Mouse (Mus musculus) activated CD4-positive, CD25-positive, alpha-beta regulatory T cell, adult 4 months (primary cell): ENCODE data around the gene Olfr452. TPM values are rescaled to one million over a fixed set of nuclear protein-coding genes. Genes with fewer than 3 reads are reported as not detected.

ENCODE experiments used
- ATAC-seq: one replicate; pipeline ENCODE4 v1.8.0; 2017
- polyA plus RNA-seq, 2 experiments: library from polyadenylated mRNA; unstranded; fragments of 100-300 nt; shearing (Covaris generic); gene quantifications; one replicate each; pipeline ENCODE4 v1.2.1; 2017

The Olfr452 gene
- not detected for polyA plus RNA-seq

GRCm38 (mm10) chr6:42784793-42785192 is at the start of gene Olfr452:
Gene Olfr452 (plus strand): TSS chr6:42785093.
- no peak for ATAC-seq

- no peak for ATAC-seq
Measured at GRCm38 (mm10) chr6:42739071-42739470, 45.8 kb upstream of the Olfr452 start, which contains the start of gene Olfr453. Gene Olfr453 (plus strand): TSS chr6:42739371.

- no peak for ATAC-seq
Measured at GRCm38 (mm10) chr6:42742303-42742702, 42.6 kb upstream of the Olfr452 start.

- no peak for ATAC-seq
Measured at GRCm38 (mm10) chr6:42747846-42748245, 37.0 kb upstream of the Olfr452 start.

- no peak for ATAC-seq
Measured at GRCm38 (mm10) chr6:42756104-42756503, 28.8 kb upstream of the Olfr452 start, which contains the start of gene Olfr38. Gene Olfr38 (plus strand): TSS chr6:42756404.

GRCm38 (mm10) chr6:42777066-42777465 is 7.8 kb upstream of the Olfr452 start:
- ATAC-seq: no peak

- no peak for ATAC-seq
Measured at GRCm38 (mm10) chr6:42790247-42790948, 5.5 kb downstream of the Olfr452 start.

- no peak for ATAC-seq
Measured at GRCm38 (mm10) chr6:42790949-42791556, 6.2 kb downstream of the Olfr452 start.

- ATAC-seq: no peak
Measured at GRCm38 (mm10) chr6:42794982-42795381, 10.1 kb downstream of the Olfr452 start.

- no peak for ATAC-seq
Measured at GRCm38 (mm10) chr6:42811639-42812038, 26.7 kb downstream of the Olfr452 start, which contains the start of gene Olfr450. Gene Olfr450 (plus strand): TSS chr6:42811939.

- no peak for ATAC-seq
Measured at GRCm38 (mm10) chr6:42834084-42834483, 49.2 kb downstream of the Olfr452 start, which contains the start of gene Olfr449. Gene Olfr449 (plus strand): TSS chr6:42834384.

Other genes with a start within 250 kb of the Olfr452 start
- under 1 TPM in 1 of 2 experiments, not detected in 1; 0.08 TPM for gene Olfr455, start 237.5 kb upstream of the Olfr452 start, polyA plus RNA-seq
- not detected for gene Tcaf3, start 187.4 kb upstream of the Olfr452 start, polyA plus RNA-seq
- not detected for gene Tcaf2, start 139.8 kb upstream of the Olfr452 start, polyA plus RNA-seq
- under 1 TPM in 1 of 2 experiments, not detected in 1; 0.28 TPM for gene Tcaf1, start 75.0 kb upstream of the Olfr452 start, polyA plus RNA-seq
- gene Olfr453, start 45.7 kb upstream of the Olfr452 start, polyA plus RNA-seq: not detected
- not detected for gene Olfr38, start 28.7 kb upstream of the Olfr452 start, polyA plus RNA-seq
- not detected for gene Olfr450, start 26.8 kb downstream of the Olfr452 start, polyA plus RNA-seq
- gene Olfr449, start 49.3 kb downstream of the Olfr452 start, polyA plus RNA-seq: not detected
- gene Olfr448, start 105.3 kb downstream of the Olfr452 start, polyA plus RNA-seq: not detected
- under 1 TPM in 1 of 2 experiments, not detected in 1; 0.15 TPM for gene Olfr447, start 123.8 kb downstream of the Olfr452 start, polyA plus RNA-seq
- under 1 TPM in 1 of 2 experiments, not detected in 1; 0.20 TPM for gene Olfr446, start 136.3 kb downstream of the Olfr452 start, polyA plus RNA-seq
- not detected for gene Olfr444, start 164.0 kb downstream of the Olfr452 start, polyA plus RNA-seq